Mouse (Mus musculus) kidney, postnatal 0 days (tissue): ENCODE measurements around the gene Lif. TPM values are rescaled to one million over a fixed set of nuclear protein-coding genes. Genes with fewer than 3 reads are reported as not detected.

Experiments used
- ATAC-seq: fragments of 200-750 bp; cut with Nextera tagmentation; replicated peaks from 2 replicates; pipeline ENCODE4 v1.8.0; 2017; ENCODE audit warnings: low read depth, moderate number of reproducible peaks, moderate TSS enrichment, moderate library complexity; ENCODE audit not compliant: low FRiP score
- DNase-seq: peaks from one replicate; pipeline ENCODE4 v3.0.0-alpha.2; 2016; ENCODE audit warnings: low spot score
- H3K27ac ChIP-seq: fragments of 300-500 bp; sonication (generic); 2 replicates; pipeline ENCODE4 v1.5.1; 2014; ENCODE audit warnings: mild to moderate bottlenecking
- H3K27me3 ChIP-seq: fragments of 300-500 bp; sonication (generic); 2 replicates; pipeline ENCODE4 v1.6.1; 2014; ENCODE audit warnings: low read length, mixed read lengths; ENCODE audit not compliant: insufficient read depth
- H3K36me3 ChIP-seq: fragments of 300-500 bp; sonication (generic); 2 replicates; pipeline ENCODE4 v1.6.1; 2014; ENCODE audit warnings: low read length, mixed read lengths; ENCODE audit not compliant: insufficient read depth
- H3K4me1 ChIP-seq: fragments of 300-500 bp; sonication (generic); replicated peaks from 2 replicates; pipeline ENCODE4 v1.6.1; 2014; ENCODE audit warnings: antibody characterized with exemption, low read length, mixed read lengths; ENCODE audit not compliant: insufficient read depth
- H3K4me2 ChIP-seq: fragments of 300-500 bp; sonication (generic); 2 replicates; pipeline ENCODE4 v1.6.1; 2014; ENCODE audit warnings: mild to moderate bottlenecking, low read length, moderate library complexity, mixed read lengths
- H3K4me3 ChIP-seq: fragments of 300-500 bp; sonication (generic); replicated peaks from 2 replicates; pipeline ENCODE4 v1.5.1; 2014; ENCODE audit warnings: low read depth, low read length
- H3K9ac ChIP-seq: fragments of 300-500 bp; sonication (generic); 2 replicates; pipeline ENCODE4 v1.6.1; 2014; ENCODE audit warnings: low read depth, low read length
- H3K9me3 ChIP-seq: fragments of 300-500 bp; sonication (generic); replicated peaks from 2 replicates; pipeline ENCODE4 v1.6.1; 2016; ENCODE audit warnings: low read length, inconsistent platforms, mixed read lengths
- CTCF ChIP-seq: IDR thresholded peaks from 2 replicates; pipeline ENCODE4 v1.5.1; 2016; ENCODE audit warnings: antibody characterized with exemption, low read depth, mild to moderate bottlenecking, moderate library complexity
- WGBS: fragments of 180-500 bp; shearing (Covaris S2); extraction: QIAGEN DNeasy Blood & Tissue Kit; methylation state at CpG from one replicate; pipeline ENCODE4 v1.1.7; 2014; 5-methylcytosine and 5-hydroxymethylcytosine counted together
- polyA plus RNA-seq: library from polyadenylated mRNA; unstranded; fragments of >200 nt; fragmentation: Nextera tagmentation; extraction: Ambion mirVana; gene quantifications from 2 replicates; pipeline ENCODE4 v1.2.1, GENCODE M21; 2015

Gene Lif
- polyA plus RNA-seq, 1 experiment from 2014 or later = 0.11 TPM

GRCm38 (mm10) chr11:4215061-4215460, 42.3 kb upstream of the Lif start:
- H3K27ac ChIP-seq = no peak overlapping the region
- DNase-seq (no peak), ATAC-seq (no peak)
- no peaks in the 10 kb centered on the region for H3K27me3 ChIP-seq
- H3K4me3 ChIP-seq = no peak overlapping the region
- H3K4me2 ChIP-seq = no peak overlapping the region
- peaks cover 43% of the 10 kb centered on the region for H3K36me3 ChIP-seq
- H3K9me3 ChIP-seq = no peaks in the 10 kb centered on the region
- no peaks in the 10 kb centered on the region; the same call in 1 of the 2 replicates for H3K4me1 ChIP-seq
- H3K9ac ChIP-seq = no peak overlapping the region
- WGBS = 80% methylated on average over 10 of the region's 10 CpGs
- no peak for TF ChIP-seq CTCF

- 0 out of 2 replicates have a peak, but pooled peaks have one; percentile 11 for ATAC-seq
- DNase-seq = peak; percentile 45
- TF ChIP-seq CTCF = no peak
- no peaks in the 10 kb centered on the region for H3K27me3 ChIP-seq
- H3K36me3 ChIP-seq = peaks cover 32% of the 10 kb centered on the region
- no peaks in the 10 kb centered on the region for H3K9me3 ChIP-seq
- H3K4me2 ChIP-seq = no peak overlapping the region
- WGBS = 77% methylated on average over 9 of the region's 9 CpGs
- no peak overlapping the region for H3K9ac ChIP-seq
- H3K4me1 ChIP-seq = no peaks in the 10 kb centered on the region; the same call in 1 of the 2 replicates
- peak overlapping the region; percentile 70 for H3K27ac ChIP-seq
- H3K4me3 ChIP-seq = no peak overlapping the region
These were observed 40.9 kb upstream of the Lif start for GRCm38 (mm10) chr11:4216248-4217000.

- DNase-seq (peak; percentile 94), ATAC-seq (peak; percentile 87)
- H3K9me3 ChIP-seq = no peaks in the 10 kb centered on the region
- peak within 1 kb of the TSS; percentile 74 for H3K4me2 ChIP-seq
- TF ChIP-seq CTCF = no peak
- H3K4me1 ChIP-seq = no peaks in the 10 kb centered on the region; the same call in 1 of the 2 replicates
- no peaks in the 10 kb centered on the region for H3K27me3 ChIP-seq
- peaks cover 21% of the 10 kb centered on the region for H3K36me3 ChIP-seq
- WGBS = 1% methylated on average over 56 of the region's 56 CpGs
- peak within 1 kb of the TSS; percentile 37 for H3K4me3 ChIP-seq
- peak within 1 kb of the TSS; percentile 46 for H3K9ac ChIP-seq
- peak within 1 kb of the TSS; percentile 70 for H3K27ac ChIP-seq
These were observed 39.3 kb upstream of the Lif start, which contains the start of gene Castor1 for GRCm38 (mm10) chr11:4217914-4218629. TSS of gene Castor1 (plus strand) at chr11:4218225.

GRCm38 (mm10) chr11:4218637-4219036, 38.7 kb upstream of the Lif start:
- WGBS = 11% methylated on average over 6 of the region's 6 CpGs
- H3K4me2 ChIP-seq = peak overlapping the region; percentile 74
- no peak overlapping the region for H3K27ac ChIP-seq
- H3K9me3 ChIP-seq = no peaks in the 10 kb centered on the region
- H3K27me3 ChIP-seq = no peaks in the 10 kb centered on the region
- H3K9ac ChIP-seq = peak overlapping the region; percentile 46
- peak overlapping the region; percentile 37 for H3K4me3 ChIP-seq
- no peak for TF ChIP-seq CTCF
- no peaks in the 10 kb centered on the region; the same call in 1 of the 2 replicates for H3K4me1 ChIP-seq
- no peak for ATAC-seq
- DNase-seq = no peak
- H3K36me3 ChIP-seq = peaks cover 15% of the 10 kb centered on the region

- Histone ChIP-seq H3K4me3 (no peak overlapping the region), H3K4me1 (no peaks in the 10 kb centered on the region; the same call in 1 of the 2 replicates), H3K9ac (no peak overlapping the region), H3K9me3 (no peaks in the 10 kb centered on the region), H3K4me2 (peak overlapping the region; percentile 74; the same call in 1 of the 2 replicates), H3K36me3 (peaks cover 8% of the 10 kb centered on the region; the same call in 1 of the 2 replicates), H3K27me3 (no peaks in the 10 kb centered on the region), H3K27ac (no peak overlapping the region)
- peak; percentile 88 for TF ChIP-seq CTCF
- ATAC-seq (no peak), DNase-seq (peak; percentile 87)
- WGBS = 7% methylated on average over 2 of the region's 2 CpGs
These were observed 38.0 kb upstream of the Lif start for GRCm38 (mm10) chr11:4219317-4219751.

GRCm38 (mm10) chr11:4219908-4220307, 37.4 kb upstream of the Lif start:
- no peak for TF ChIP-seq CTCF
- no peak for ATAC-seq
- WGBS = 62% methylated on average over 9 of the region's 9 CpGs
- Histone ChIP-seq H3K27me3 (no peaks in the 10 kb centered on the region), H3K27ac (no peak overlapping the region), H3K9me3 (no peaks in the 10 kb centered on the region), H3K4me1 (no peaks in the 10 kb centered on the region; the same call in 1 of the 2 replicates), H3K4me2 (no peak overlapping the region), H3K36me3 (peaks cover 4% of the 10 kb centered on the region; the same call in 1 of the 2 replicates), H3K9ac (no peak overlapping the region), H3K4me3 (no peak overlapping the region)
- DNase-seq = no peak
